Mouse (Mus musculus) ES-E14 (cell line): ENCODE results near the gene Plvap.

Experiments used
- HCFC1 ChIP-seq: IDR thresholded peaks from 2 replicates; pipeline ENCODE4 v1.6.1; 2012; ENCODE audit warnings: low read length, inconsistent platforms, borderline replicate concordance; ENCODE audit not compliant: insufficient read depth
- ZC3H11A ChIP-seq: IDR thresholded peaks from 2 replicates; pipeline ENCODE4 v1.6.1; 2012; ENCODE audit warnings: low read depth, mild to moderate bottlenecking, inconsistent platforms, low read length, borderline replicate concordance
- ZNF384 ChIP-seq: IDR thresholded peaks from 2 replicates; pipeline ENCODE4 v1.6.1; 2012; ENCODE audit warnings: low read depth, low read length, inconsistent platforms

DNA sequence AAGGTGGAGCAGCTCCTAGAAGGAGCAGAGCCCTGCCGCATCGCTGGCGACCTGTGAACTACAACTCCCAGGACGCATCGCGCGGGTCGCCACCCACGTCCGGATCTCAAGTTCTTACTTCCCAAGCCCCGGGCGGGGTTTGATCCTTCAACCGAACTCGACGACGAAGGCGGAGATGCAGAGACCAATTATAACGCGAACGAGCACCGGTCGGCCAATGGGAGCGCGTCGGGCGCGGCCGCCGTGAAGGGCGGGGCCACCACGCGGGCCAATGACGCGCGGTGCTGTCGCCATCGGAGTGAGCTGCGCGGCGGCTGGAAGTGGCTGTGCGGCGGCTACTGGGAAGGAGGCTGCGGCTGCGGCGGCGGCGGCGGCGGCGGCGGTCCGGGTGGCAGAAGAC, 42.6 kb downstream of the Plvap start, which contains the start of gene Dda1:
- TF ChIP-seq HCFC1 (peak; percentile 94), ZNF384 (no peak), ZC3H11A (no peak)
